Mouse (Mus musculus) neutrophil, adult 5-6 weeks (primary cell): ENCODE measurements around the gene Uspl1. TPM values are rescaled to one million over a fixed set of nuclear protein-coding genes. Genes with fewer than 3 reads are reported as not detected.

Experiments
- ATAC-seq: fragments of 151-379, 151-347 bp; 2 replicates; pipeline ENCODE4 v1.8.0; 2017; ENCODE audit warnings: mild to moderate bottlenecking, moderate TSS enrichment; ENCODE audit not compliant: insufficient number of reproducible peaks, poor library complexity, low FRiP score, severe bottlenecking; ENCODE audit errors: extremely low read depth
- total RNA-seq: library from RNA; stranded (forward); fragments of 200-1000 nt; gene quantifications from 2 replicates; pipeline ENCODE4 v1.2.3, GENCODE M21; 2017

Gene Uspl1
- total RNA-seq, 1 experiment from 2014 or later: 65.2 TPM

- no peak for ATAC-seq
Measured at GRCm38 (mm10) chr5:149204822-149205221, 20.7 kb downstream of the Uspl1 start.

DNA sequence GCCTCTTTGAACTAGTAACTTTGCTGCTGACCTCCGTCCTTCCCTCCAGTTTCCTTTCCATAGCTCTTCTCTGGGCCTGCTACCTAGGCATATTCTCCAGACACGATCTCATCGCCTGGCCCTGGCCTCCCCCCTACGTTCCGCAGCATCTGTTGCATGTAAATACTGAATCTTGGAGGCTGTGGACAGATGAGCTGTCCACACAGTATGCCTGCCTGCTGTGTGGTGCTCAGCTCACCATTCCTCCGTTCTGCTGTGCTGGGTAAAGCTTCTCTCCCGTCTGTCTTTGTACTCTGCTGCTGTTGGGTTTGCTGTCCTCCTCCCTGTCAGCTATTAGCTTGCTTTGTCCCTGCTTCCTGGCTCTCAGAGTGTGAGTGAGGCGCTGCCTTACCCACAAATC lies 21.1 kb downstream of the Uspl1 start:
- ATAC-seq: no peak

DNA sequence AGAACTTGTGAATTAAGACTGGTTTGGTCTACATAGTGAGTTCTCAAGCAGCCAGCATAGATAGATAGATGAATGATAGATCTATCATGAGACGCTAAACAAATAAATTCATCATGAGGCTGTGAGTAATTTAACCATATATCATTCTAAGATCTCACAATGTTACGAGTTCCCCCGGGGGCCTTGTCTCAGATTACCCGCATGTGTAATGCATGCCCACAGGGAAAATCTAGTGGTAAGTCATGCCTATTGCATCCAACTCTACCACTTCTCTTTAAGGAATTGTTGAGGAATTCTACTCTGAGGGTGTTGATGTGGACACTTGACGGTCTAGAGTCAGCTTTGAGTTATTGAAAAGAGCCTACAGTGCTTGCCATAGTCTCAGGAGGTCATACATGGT lies 22.1 kb downstream of the Uspl1 start:
- no peak for ATAC-seq

GRCm38 (mm10) chr5:149207661-149208060 lies 23.5 kb downstream of the Uspl1 start:
- no peak for ATAC-seq

GRCm38 (mm10) chr5:149208776-149209175 lies 24.6 kb downstream of the Uspl1 start:
- no peak for ATAC-seq

GRCm38 (mm10) chr5:149209328-149209727 lies 25.2 kb downstream of the Uspl1 start:
- no peak for ATAC-seq

DNA sequence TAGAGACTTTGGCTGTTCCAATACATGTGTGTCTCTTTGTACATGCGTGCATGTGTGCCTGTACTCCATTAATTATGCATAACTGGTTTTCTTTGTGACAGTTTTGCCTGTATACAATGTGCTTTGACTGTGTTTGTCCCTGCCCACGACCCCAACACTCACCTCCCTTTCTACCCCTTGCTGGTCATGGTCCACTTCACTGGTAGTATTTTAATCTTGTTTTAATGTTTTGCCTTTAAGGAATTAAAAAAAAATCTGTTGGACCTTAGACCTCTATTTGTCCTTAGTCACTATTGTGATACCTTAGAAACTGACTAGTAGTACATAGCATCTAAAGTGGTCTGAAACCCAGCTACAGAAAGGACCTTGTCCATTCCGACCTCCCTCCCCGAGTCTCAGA lies 26.9 kb downstream of the Uspl1 start:
- no peak for ATAC-seq

DNA sequence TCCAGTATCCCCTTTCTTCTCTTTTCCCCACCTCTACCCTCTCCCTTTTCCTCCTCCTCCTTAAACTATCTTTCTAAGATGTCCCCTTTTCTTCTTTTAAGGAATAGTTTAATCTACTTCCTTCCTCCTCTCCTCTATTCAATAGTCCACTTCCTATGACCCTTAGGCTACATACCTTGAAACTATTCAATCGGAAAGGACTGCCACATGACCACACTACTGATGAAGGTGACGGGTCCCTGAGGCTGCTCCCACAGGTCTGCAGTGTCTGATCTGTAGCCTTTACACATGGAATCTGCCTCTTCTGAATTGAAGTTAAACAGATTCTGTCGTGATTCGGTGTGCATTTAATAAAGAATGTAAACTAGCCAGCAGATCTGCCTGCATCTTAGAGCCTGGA lies 28.7 kb downstream of the Uspl1 start:
- no peak for ATAC-seq

DNA sequence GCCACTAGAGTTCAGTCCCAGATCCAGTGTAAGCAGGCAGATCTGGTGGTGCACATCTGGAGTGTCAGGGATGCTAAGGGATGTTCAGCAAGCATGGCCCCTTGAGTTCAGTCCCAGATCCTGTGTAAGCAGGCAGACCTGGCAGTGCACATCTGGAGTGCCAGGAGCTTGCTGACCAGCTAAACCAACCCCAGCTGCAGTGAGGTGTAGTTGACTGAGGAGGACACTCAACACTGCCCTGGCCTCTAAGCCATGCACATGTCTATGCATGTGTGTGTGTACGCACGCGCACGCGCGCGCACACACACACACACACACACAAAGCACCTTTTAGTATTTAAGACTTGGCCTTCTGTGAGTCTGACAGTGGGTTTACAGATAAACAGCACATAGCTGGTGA lies 31.4 kb downstream of the Uspl1 start:
- ATAC-seq: no peak

GRCm38 (mm10) chr5:149217524-149218357 lies 33.6 kb downstream of the Uspl1 start:
- no peak for ATAC-seq

- ATAC-seq: no peak
Measured at GRCm38 (mm10) chr5:149219493-149219892, 35.3 kb downstream of the Uspl1 start.

DNA sequence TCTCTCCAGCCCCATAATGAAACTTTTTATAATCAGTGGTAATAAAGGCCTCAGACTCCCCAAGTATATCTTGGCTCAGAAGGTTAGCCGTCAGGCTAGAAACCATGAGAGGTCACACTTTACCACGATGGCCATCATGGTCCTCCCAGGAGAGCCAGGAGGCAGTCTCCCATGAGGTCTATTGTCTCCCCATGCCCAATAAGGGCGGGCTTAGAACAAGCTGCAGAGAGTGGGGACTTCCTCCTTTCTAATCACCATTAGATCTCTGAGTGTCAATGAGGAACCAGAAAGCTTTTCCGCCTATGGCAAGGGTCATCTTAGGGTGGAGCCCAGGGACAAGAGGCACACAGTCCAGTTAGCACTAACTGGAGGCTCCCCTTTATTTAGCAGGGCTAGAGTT lies 37.2 kb downstream of the Uspl1 start:
- peak; percentile 39; the same call in 1 of the 2 replicates for ATAC-seq

DNA sequence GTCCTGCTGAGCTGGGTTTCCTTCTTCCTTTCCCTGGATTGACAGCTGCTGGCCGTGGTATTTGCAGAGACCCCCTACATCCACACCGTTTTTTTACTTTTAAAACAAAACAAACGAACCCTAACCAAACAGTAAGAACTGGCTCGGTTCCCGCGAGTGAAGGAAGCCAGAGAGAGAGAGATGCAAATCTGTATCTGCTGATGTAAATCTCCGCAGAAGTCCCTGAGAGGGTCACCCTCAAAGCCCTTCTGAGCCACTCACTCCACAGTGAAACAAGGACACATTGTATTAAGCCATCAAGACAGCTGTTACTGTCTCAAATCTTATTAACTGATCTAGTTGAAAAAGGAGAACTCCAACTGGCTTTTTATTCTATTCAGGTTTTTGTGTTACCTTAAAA lies 40.5 kb downstream of the Uspl1 start:
- no peak for ATAC-seq

- ATAC-seq: peak; percentile 95
Measured at GRCm38 (mm10) chr5:149228700-149229618, 44.8 kb downstream of the Uspl1 start.

GRCm38 (mm10) chr5:149229619-149230339 lies 45.6 kb downstream of the Uspl1 start:
- no peak for ATAC-seq

DNA sequence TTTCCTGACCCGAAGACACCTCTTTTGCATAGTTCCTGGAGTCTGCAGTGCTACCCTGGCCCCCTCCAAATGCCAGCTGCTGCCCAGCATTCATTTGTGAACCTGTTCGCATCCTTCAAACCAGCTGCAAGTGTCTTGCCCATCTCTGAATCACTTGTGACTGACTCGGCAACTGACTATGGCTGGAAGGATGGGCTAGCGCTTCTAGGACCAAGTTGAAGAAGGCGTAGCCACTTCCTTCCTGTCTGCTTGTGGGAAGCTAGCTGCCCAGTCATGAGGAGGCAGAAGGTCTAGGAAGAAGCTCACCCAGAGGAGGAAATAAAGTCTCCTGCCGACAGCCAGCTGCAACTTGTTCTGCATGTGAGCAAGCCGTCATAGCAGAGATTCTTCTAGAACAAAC lies 50.9 kb downstream of the Uspl1 start:
- ATAC-seq: peak; percentile 76

DNA sequence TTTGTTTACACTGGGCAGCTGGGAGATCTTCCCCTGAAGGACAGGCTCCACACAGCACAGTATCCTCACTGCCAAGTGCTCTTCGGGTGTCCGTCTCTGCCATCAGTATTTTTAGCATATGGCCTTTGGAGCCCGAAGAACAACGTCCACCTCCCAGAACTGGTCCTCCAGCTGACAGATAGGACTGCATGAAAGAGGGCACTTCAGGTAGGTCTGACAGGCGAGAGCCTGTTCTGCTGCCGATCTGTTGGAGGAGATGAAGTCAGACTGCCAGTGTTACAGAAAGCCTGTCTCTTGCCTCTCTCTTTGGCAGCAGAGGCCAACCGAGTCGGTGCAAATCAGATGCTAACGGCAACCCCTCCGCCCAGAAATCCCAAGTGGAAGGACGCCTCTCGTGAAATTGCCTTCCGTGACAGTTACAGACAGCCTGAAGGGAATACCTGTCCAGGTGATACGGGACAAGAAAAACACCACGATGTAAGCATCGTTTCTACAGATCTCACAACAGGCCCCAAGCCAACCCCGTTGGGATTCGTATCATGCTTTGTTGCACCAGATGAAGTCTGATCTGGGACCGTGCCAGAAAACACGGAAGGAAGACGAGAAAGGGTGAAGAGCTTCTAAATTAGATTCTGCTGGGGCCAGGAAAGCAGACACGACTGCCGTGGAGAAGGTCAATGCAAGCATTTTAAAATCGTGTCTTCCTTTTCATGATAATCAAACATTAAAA lies 53.2 kb downstream of the Uspl1 start:
- ATAC-seq: no peak

GRCm38 (mm10) chr5:149242467-149242866 lies 58.3 kb downstream of the Uspl1 start:
- no peak for ATAC-seq

- no peak for ATAC-seq
Measured at GRCm38 (mm10) chr5:149243053-149243452, 58.9 kb downstream of the Uspl1 start.
